Mouse (Mus musculus) embryonic facial prominence, embryonic 15.5 days (tissue): ENCODE results near the gene Pcmtd2. TPM values are rescaled to one million over a fixed set of nuclear protein-coding genes. Genes with fewer than 3 reads are reported as not detected.
"Not testable (repeated sequence)": the region's sequence is repeated elsewhere in the genome, so short reads cannot be mapped to it uniquely, and the experiment has no call there.

ENCODE experiments used
- ATAC-seq: fragments of 200-750 bp; cut with Nextera tagmentation; 2 replicates; pipeline ENCODE4 v1.8.0; 2017; ENCODE audit warnings: low read depth, moderate TSS enrichment; ENCODE audit not compliant: insufficient number of reproducible peaks, low FRiP score, low TSS enrichment
- H3K27ac ChIP-seq: fragments of 300-500 bp; sonication (generic); replicated peaks from 2 replicates; pipeline ENCODE4 v1.5.1; 2015; ENCODE audit warnings: mild to moderate bottlenecking, inconsistent platforms
- H3K27me3 ChIP-seq: fragments of 300-500 bp; sonication (generic); 2 replicates; pipeline ENCODE4 v1.6.1; 2015; ENCODE audit warnings: inconsistent platforms
- H3K36me3 ChIP-seq: fragments of 300-500 bp; sonication (generic); 2 replicates; pipeline ENCODE4 v1.6.1; 2015; ENCODE audit warnings: mild to moderate bottlenecking, inconsistent platforms
- H3K4me1 ChIP-seq: fragments of 300-500 bp; sonication (generic); 2 replicates; pipeline ENCODE4 v1.6.1; 2015; ENCODE audit warnings: inconsistent platforms
- H3K4me2 ChIP-seq: fragments of 300-500 bp; sonication (generic); replicated peaks from 2 replicates; pipeline ENCODE4 v1.6.1; 2015; ENCODE audit warnings: mild to moderate bottlenecking, inconsistent platforms
- H3K4me3 ChIP-seq: fragments of 300-500 bp; sonication (generic); replicated peaks from 2 replicates; pipeline ENCODE4 v1.5.1; 2015; ENCODE audit warnings: mild to moderate bottlenecking, inconsistent platforms
- H3K9ac ChIP-seq: fragments of 300-500 bp; sonication (generic); 2 replicates; pipeline ENCODE4 v1.6.1; 2015; ENCODE audit warnings: inconsistent platforms
- H3K9me3 ChIP-seq: fragments of 300-500 bp; sonication (generic); replicated peaks from 2 replicates; pipeline ENCODE4 v1.6.1; 2016; ENCODE audit warnings: inconsistent platforms
- WGBS: fragments of 180-500 bp; shearing (Covaris S2); methylation state at CpG from one replicate; pipeline ENCODE4 v1.1.7; 2015; 5-methylcytosine and 5-hydroxymethylcytosine counted together
- polyA plus RNA-seq: library from polyadenylated mRNA; unstranded; fragments of >200 nt; fragmentation: Nextera tagmentation; extraction: Ambion mirVana; gene quantifications from 2 replicates; pipeline ENCODE4 v1.2.1, GENCODE M21; 2015

The Pcmtd2 gene
- polyA plus RNA-seq: 34.8 and 36.8 TPM in 2 replicates

DNA sequence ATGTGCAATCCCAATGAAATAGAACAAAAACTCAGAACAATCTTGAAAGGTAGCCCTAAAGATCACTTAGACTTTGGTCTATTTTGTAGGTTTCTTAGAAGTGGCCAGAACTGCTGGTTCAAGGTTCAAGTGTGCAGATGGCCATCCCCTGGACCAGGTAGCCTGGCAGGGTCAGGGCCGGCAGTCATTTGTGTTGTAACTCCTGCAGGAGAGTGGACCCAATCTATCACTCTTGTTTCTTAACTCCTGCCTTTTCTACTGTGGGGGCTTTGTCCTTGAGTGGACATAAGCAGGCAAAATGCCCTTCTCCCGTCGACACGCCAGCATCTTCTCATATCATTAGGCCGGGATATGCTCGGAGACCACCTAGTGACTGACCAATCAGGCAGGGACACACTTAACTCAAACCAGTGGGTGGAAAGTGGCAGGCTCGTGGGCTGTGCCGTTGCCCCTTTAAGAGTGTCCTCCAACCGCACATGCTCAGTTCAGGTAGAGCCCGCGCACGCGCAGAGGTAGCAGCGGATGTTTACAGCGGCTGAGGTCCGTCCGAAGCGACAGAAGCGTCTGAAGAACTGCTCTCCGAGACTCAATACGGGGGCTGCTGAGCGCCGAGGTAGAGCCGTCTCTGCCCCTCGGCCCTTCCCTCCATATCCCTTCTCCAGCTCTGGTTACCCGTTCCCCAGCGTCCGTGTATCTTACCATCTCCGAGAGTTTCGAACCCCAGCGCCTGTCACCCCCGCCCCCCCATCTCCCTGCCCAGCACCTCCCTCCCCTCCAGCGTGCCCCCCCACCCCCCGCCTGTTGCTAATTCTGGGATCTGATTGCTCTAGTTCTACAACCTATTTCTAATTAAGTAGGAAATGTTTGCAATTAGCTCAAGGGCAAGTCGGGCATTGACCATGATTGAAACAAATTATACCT lies at the start of gene Pcmtd2:
TSS of gene Pcmtd2 (plus strand) at position 483 of the 921 bp plus-strand sequence.
- no peaks in the 10 kb centered on the region for H3K27me3 ChIP-seq
- peak within 1 kb of the TSS; percentile 71 for H3K9ac ChIP-seq
- H3K27ac ChIP-seq: peak within 1 kb of the TSS; percentile 93
- ATAC-seq: peak; percentile 95
- H3K9me3 ChIP-seq: no peaks in the 10 kb centered on the region
- H3K36me3 ChIP-seq: peaks cover 7% of the 10 kb centered on the region; the same call in 1 of the 2 replicates
- H3K4me3 ChIP-seq: peak within 1 kb of the TSS; percentile 76
- peaks cover 12% of the 10 kb centered on the region for H3K4me1 ChIP-seq
- under 1% methylated on average over 35 of the region's 35 CpGs for WGBS
- H3K4me2 ChIP-seq: peak within 1 kb of the TSS; percentile 60

DNA sequence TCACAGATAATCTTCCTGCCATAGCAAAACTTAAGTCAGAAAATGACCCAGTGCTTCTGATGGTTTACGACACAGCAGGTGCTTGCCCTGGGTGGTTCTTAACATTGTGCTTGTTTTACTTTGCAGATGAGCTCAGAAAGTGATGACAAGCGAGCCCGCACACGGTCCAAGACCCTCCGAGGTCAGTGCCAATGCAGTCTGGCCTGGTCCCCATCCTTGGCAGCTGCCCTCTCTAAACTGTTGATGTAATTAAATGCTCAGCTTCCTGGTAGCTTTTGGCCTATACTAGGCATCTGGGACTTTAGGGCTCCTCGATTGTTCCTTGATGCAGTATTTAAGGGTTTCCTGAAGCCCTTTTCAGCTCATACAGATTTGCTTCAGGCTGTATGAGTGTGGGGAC lies 48.3 kb upstream of the Pcmtd2 start:
- Histone ChIP-seq H3K4me3 (no peak overlapping the region), H3K4me1 (no peaks in the 10 kb centered on the region), H3K27me3 (no peaks in the 10 kb centered on the region), H3K9me3 (no peaks in the 10 kb centered on the region), H3K9ac (no peak overlapping the region), H3K36me3 (no peaks in the 10 kb centered on the region), H3K27ac (no peak overlapping the region), H3K4me2 (no peak overlapping the region)
- WGBS: 80% methylated on average over 6 of the region's 6 CpGs
- no peak for ATAC-seq

DNA sequence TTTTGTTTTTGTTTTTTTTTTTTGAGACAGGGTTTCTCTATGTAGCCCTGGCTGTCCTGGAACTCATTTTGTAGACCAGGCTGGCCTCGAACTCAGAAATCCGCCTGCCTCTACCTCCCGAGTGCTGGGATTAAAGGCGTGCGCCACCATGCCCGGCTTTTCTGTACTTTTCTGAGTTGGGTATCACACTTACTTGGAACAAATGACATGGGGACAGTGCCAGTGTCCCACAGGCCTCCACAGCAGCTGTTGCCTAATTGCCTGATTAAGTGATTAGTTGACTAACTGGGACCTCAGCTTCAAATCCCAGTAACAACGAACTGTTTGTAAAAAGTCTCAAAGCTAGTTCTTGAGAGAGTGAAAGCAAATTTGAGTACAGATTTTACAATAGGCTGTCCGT lies 44.5 kb upstream of the Pcmtd2 start:
- not testable (repeated sequence) for H3K9ac ChIP-seq, ATAC-seq, H3K9me3 ChIP-seq, H3K4me2 ChIP-seq, H3K4me1 ChIP-seq, H3K36me3 ChIP-seq, H3K4me3 ChIP-seq, H3K27ac ChIP-seq, H3K27me3 ChIP-seq
- WGBS: 78% methylated on average over 8 of the region's 8 CpGs

DNA sequence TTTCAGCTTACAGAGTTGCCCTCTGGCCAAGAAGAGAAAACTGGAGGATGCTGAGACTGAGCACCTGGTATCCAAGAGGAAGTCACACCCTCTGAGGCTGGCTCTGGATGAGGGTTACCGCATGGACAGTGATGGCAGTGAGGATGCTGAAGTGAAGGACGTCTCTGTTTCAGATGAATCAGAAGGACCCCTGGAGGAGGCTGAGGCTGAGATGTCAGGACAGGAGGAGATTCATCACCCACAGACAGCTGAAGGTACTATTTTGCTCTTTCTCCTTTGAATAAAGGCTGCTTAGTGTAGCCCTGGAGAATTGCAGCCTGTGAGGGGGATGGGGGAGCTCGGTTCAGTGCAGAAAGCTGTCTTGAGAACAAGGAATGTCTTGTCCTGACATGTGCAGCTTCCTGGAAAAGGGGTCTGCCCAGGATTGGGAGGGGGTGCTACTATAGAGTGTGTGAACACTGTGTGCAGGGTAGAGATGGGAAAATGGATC lies 42.0 kb upstream of the Pcmtd2 start:
- no peaks in the 10 kb centered on the region for H3K27me3 ChIP-seq
- no peak overlapping the region for H3K4me3 ChIP-seq
- no peaks in the 10 kb centered on the region for H3K9me3 ChIP-seq
- H3K36me3 ChIP-seq: no peaks in the 10 kb centered on the region
- no peak overlapping the region for H3K27ac ChIP-seq
- no peaks in the 10 kb centered on the region for H3K4me1 ChIP-seq
- no peak overlapping the region for H3K9ac ChIP-seq
- 27% methylated on average over 3 of the region's 3 CpGs for WGBS
- H3K4me2 ChIP-seq: no peak overlapping the region
- ATAC-seq: no peak

DNA sequence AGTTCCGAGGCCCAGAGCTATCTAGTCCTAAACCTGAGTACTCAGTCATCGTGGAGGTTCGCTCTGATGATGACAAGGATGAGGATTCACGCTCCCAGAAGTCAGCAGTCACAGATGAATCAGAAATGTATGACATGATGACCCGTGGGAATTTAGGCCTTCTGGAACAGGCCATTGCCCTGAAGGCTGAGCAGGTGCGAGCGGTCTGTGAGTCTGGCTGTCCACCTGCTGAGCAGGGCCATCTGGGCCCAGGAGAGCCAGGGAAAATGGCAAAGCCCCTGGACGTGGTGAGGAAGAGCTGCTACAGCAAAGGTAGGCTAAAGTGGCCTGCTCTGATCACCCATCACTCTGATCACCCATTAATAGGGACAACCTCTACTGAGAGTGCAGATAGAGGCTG lies 40.0 kb upstream of the Pcmtd2 start:
- H3K4me1 ChIP-seq: no peaks in the 10 kb centered on the region
- H3K4me2 ChIP-seq: no peak overlapping the region
- no peaks in the 10 kb centered on the region for H3K27me3 ChIP-seq
- no peak overlapping the region for H3K9ac ChIP-seq
- no peak overlapping the region for H3K27ac ChIP-seq
- no peak for ATAC-seq
- H3K9me3 ChIP-seq: no peaks in the 10 kb centered on the region
- H3K4me3 ChIP-seq: no peak overlapping the region
- WGBS: 79% methylated on average over 8 of the region's 8 CpGs
- H3K36me3 ChIP-seq: no peaks in the 10 kb centered on the region

DNA sequence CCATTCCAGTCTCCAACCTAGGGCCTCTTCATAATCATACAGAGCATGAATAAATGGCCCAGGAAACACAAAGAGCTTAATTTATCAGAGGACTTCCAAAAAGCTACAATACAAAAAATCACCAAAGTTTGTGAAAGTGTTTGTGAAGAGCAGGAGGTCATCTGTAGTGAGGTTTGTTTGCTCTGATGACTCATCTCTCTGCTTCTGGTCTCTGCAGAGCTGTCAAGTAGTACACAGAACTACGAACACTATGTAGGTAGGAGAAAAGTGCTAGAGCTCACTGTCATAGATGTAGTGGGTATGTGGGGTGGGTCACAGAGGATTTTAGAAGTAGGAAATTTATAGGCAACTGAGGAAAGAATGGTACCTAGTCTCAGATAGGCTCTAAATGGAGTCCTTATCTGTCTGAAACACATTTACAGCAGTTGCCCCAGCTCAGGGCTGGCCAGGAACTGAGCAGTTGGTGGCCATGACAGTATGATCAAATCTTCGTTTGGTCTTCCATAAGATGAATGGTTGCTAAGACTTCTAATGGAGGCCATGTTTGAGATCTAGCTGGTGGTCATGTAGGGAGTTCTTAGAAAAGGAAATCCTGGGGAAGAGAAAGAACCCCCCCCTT lies 8.5 kb upstream of the Pcmtd2 start:
- Histone ChIP-seq H3K4me2 (no peak overlapping the region), H3K27ac (no peak overlapping the region)
- WGBS: 61% methylated on average over 2 of the region's 2 CpGs

DNA sequence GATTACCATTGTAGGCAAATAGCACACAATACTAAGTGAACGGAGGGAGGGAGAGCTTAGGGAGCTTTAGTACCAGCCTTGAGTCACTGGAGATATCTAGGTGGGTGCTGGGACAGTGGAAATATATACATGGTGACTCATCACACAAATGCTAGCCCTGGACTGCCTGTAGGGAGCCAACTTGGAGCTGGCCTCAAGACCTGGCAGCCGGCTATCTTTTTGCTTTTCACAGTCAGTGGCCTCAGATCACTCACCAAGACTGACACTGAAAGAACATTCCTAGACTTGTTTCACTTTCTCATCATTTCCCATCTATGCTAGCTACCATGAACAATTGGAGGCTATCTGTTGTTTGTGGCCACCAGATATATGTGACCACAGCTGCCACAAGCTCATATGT lies 4.9 kb upstream of the Pcmtd2 start:
- no peak overlapping the region for H3K4me2 ChIP-seq
- no peaks in the 10 kb centered on the region for H3K36me3 ChIP-seq
- ATAC-seq: no peak
- H3K27ac ChIP-seq: no peak overlapping the region
- no peak overlapping the region for H3K4me3 ChIP-seq
- WGBS: 76% methylated on average over 2 of the region's 2 CpGs
- H3K9ac ChIP-seq: no peak overlapping the region
- no peaks in the 10 kb centered on the region for H3K9me3 ChIP-seq
- peaks cover 4% of the 10 kb centered on the region; the same call in 1 of the 2 replicates for H3K4me1 ChIP-seq
- no peaks in the 10 kb centered on the region for H3K27me3 ChIP-seq

More for the DNA sequence above, 8.5 kb upstream of the Pcmtd2 start:
- no peaks in the 10 kb centered on the region for H3K4me1 ChIP-seq
- H3K4me3 ChIP-seq: no peak overlapping the region
- H3K36me3 ChIP-seq: no peaks in the 10 kb centered on the region
- H3K9ac ChIP-seq: no peak overlapping the region
- no peaks in the 10 kb centered on the region for H3K27me3 ChIP-seq
- ATAC-seq: no peak
- no peaks in the 10 kb centered on the region for H3K9me3 ChIP-seq

DNA sequence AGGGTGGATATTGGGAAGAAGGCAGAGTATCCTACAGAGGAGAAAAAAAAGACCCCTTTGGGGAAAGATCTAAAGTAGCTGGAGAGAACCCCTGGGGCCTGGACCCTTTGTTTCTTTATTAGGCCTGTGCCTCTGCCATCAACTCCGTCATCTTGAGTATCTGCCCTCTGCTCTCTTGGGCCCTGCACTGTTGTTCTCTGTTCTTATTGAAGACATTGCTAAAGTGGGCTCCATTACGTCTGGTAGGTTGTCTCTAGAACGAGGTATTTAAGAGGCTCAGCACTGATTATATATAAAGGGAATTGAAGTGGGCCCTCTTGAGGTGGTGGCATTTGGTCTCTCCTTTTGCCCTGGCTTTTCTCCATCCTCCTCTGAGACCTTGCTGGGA lies 633 bp downstream of the Pcmtd2 start:
- peaks cover 12% of the 10 kb centered on the region for H3K4me1 ChIP-seq
- no peaks in the 10 kb centered on the region for H3K27me3 ChIP-seq
- 2% methylated on average over 3 of the region's 3 CpGs for WGBS
- peak overlapping the region; percentile 76 for H3K4me3 ChIP-seq
- peaks cover 8% of the 10 kb centered on the region; the same call in 1 of the 2 replicates for H3K36me3 ChIP-seq
- no peaks in the 10 kb centered on the region for H3K9me3 ChIP-seq
- H3K4me2 ChIP-seq: peak overlapping the region; percentile 60
- ATAC-seq: no peak
- peak overlapping the region; percentile 71 for H3K9ac ChIP-seq
- H3K27ac ChIP-seq: 0 out of 2 replicates have a peak overlapping the region, but pooled peaks have one; percentile 3

DNA sequence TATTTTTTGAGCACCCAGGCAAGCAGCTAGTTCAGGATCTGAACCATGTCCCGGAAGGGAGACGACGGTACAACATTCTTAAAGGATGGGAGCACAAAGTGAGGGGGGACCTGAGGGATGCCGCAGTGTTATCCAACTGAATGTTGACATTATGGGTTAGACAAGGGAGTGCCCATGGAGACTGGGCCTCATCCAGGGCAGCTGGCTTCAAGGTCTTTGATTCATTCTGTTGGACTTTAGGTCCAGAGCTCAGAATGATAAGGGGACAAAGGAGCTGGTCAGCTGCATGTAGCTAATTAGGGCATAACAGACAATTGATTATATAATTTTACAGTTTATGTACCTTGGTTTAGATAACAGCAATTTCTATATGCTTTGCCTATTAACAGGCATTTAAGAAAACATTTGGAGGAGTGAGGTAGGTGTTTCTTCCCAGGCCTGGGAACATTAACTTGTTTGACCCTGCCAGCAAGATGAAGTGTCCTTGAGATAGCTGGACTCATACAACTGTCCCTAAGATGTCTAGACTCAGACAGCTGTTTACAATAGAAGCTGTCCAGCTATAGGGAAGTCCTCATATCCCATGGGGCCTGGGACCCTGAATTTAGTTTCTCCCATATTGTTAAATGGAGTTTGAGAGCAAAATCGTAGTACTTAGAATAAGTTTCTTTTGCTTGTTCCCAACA lies 8.2 kb downstream of the Pcmtd2 start:
- WGBS: 87% methylated on average over 5 of the region's 5 CpGs
- Histone ChIP-seq H3K9me3 (no peaks in the 10 kb centered on the region), H3K4me3 (no peak overlapping the region), H3K27ac (no peak overlapping the region), H3K4me2 (no peak overlapping the region), H3K4me1 (no peaks in the 10 kb centered on the region), H3K36me3 (peaks cover 28% of the 10 kb centered on the region), H3K9ac (no peak overlapping the region), H3K27me3 (no peaks in the 10 kb centered on the region)
- no peak for ATAC-seq

DNA sequence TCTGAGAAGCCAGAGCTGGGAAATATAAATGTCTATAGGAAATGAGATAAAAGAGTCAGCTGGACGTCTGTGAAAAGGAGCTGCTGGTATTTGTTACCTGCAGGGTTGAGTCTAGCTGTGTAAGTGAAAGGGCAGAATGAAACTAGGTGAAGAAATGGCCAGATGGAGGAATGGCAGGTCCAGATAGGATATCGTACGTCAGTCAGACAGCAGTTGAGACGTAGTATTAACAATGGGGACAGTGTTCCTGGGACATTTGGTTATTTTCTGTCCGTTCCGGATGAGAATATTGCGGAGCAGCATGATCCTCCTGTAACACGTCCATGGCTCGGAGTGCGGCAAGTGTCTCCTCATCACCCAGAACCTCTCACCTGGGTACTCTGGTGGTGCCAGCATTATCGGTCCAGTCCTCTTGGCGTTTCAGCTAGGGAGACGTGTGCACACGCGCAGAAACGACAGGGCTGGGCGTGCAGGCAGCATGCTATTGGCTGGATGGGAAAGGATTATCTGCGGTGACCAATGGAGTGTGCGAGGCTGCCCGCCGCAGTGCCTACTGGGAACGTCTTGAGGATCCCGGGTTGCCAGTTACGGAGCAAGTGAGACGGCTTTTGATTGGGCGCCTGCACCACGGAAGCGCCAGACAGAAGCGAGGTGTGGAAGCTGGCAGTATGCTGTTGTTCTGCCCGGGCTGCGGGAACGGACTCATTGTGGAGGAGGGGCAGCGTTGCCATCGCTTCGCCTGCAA lies 26.3 kb downstream of the Pcmtd2 start, which contains the start of gene Polr3k:
TSS of gene Polr3k (plus strand) at position 547 of the 745 bp plus-strand sequence.
- Histone ChIP-seq H3K4me2 (peak within 1 kb of the TSS; percentile 76), H3K36me3 (peaks cover 9% of the 10 kb centered on the region), H3K4me3 (peak within 1 kb of the TSS; percentile 73), H3K4me1 (peaks cover 18% of the 10 kb centered on the region), H3K27me3 (no peaks in the 10 kb centered on the region), H3K27ac (peak within 1 kb of the TSS; percentile 87), H3K9ac (peak within 1 kb of the TSS; percentile 62), H3K9me3 (no peaks in the 10 kb centered on the region)
- WGBS: under 1% methylated on average over 35 of the region's 35 CpGs
- peak; percentile 100 for ATAC-seq
